Mouse (Mus musculus) kidney, postnatal 36 days (tissue): ENCODE measurements around the gene 9930022D16Rik.

ENCODE experiments used
- DNase-seq, 2 experiments: peaks; one replicate each; pipeline ENCODE4 v3.0.0; 2021 to 2022; ENCODE audit warnings: mixed read lengths in 2 of 2

9930022D16Rik gene

DNA sequence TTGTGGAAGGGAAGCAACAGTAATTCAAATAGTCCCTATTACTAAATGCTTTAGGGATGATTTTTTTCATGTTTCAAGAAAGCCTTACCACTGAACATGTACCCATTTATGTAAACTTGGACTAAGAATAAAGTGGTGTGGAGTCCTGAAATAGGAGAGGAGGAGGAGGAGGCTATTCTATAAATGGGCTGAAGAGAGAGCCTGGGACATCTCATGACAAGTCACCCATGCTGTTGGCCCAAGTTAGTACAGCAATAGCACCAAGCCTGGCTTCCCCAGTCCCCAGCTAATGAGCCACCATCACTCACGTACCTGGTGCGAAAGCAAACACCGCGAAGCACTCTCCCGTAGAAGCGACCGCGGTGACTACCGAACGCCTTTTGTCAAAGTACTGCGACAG lies 44.4 kb downstream of the 9930022D16Rik start:
- DNase-seq = no peak

DNA sequence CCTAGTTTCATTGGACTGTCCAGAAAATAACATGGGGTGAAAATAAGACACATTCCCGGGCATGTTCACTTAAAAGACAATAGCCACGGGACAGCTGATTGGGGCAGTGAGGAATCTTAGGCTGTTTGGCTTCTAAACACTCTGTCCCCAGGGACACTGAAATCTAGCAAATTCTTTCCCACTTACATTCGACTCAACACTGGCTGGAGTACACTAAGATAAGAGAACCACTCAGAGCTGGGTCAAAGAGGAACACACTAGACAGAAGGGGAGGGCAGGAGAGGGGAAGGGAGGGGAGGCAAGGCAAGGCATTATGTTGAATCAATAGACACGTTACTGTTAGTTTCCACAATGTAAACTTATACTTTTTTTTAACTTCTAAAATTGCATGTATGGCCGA lies 46.9 kb downstream of the 9930022D16Rik start:
- no peak for DNase-seq

GRCm38 (mm10) chr11:109465068-109465467 lies 51.4 kb downstream of the 9930022D16Rik start:
- DNase-seq = no peak

DNA sequence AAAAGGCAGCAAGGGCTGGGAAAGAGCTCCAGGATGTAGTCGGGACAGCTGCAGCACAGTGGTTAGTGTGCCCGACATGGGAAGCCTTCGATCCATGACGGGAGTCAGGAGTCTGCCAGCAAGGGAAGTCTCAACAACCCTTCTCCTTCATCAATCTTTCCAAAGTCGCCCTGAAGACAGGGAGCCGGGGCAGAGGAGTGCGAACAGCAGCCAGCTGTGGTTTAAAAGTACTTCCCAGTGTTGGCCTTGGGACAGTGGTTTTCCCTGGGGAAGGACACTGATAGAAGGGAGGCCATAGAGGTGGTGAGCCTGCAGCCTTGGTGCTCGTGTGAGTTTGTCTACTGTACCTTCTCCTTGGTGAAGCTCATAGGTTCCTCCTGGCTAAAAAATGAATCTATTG lies 53.3 kb downstream of the 9930022D16Rik start:
- no peak for DNase-seq

- no peak for DNase-seq
Observed at GRCm38 (mm10) chr11:109468133-109468532, 54.4 kb downstream of the 9930022D16Rik start.
